15 mouse cellular contexts compared by ENCODE assay signal in the genomic region with DNA sequence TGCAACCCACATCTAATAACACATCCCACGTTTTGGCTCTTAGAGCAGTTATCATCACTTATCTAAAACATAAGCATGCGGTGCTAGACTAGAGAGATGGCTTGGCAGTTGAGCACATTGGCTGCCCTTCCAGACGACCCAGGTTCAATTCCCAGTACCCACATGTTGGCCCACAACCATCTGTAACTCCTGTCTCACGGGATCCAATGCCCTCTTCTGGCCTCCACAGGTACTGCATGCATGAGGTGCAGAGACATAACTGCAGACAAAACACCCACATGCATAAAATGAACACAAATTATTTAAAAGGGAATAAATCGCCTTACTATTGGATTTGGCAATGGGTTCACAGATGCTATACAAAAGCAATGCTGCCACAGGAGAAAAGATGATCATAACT. TPM values are rescaled to one million over a fixed set of nuclear protein-coding genes. Genes with fewer than 3 reads are reported as not detected.
DNase-seq lines count a peak whose midpoint lies in the region; ATAC-seq and TF ChIP-seq lines count a peak whose summit lies in the region.
"Had no signal": no experiment of that assay in that cellular context is flagged by ENCODE, and none has a peak within 500 bp of the region (broad histone marks: within the 10 kb centered on the region; RNA-seq: fewer than 3 reads in every experiment).

No protein-coding gene starts in this region.

- no peaks in the 10 kb centered on the region for H3K4me1 ChIP-seq in lung, embryonic 14.5 days (ENCODE audit: insufficient read depth)
- peaks cover 6% of the 10 kb centered on the region; the same call in 1 of the 2 replicates for H3K4me1 ChIP-seq in E14TG2a.4 (replicated peaks; ENCODE audit: low read depth, low read length)
- H3K4me1 ChIP-seq in liver, postnatal 0 days (ENCODE audit: insufficient read depth): peaks cover 3% of the 10 kb centered on the region; the same call in 1 of the 2 replicates
- H3K4me1 ChIP-seq: forebrain, embryonic 13.5 days; liver, embryonic 15.5 days; midbrain, embryonic 15.5 days; stomach, embryonic 15.5 days had no signal

- no peak overlapping the region for H3K9ac ChIP-seq in lung, embryonic 14.5 days
- no peak overlapping the region for H3K9ac ChIP-seq in liver, postnatal 0 days (replicated peaks)
- H3K9ac ChIP-seq: forebrain, embryonic 13.5 days; liver, embryonic 15.5 days; midbrain, embryonic 15.5 days; stomach, embryonic 15.5 days had no signal

- 79% methylated on average over 5 of the region's 5 CpGs for WGBS in lung, embryonic 14.5 days
- 76% methylated on average over 5 of the region's 5 CpGs for WGBS in liver, postnatal 0 days (ENCODE audit: insufficient replicate concordance)

- peak; percentile 51 for TF ChIP-seq CTCF in gastrocnemius, adult 2 months (IDR thresholded peaks at IDR 0.05)
- TF ChIP-seq CTCF in lung, embryonic 14.5 days (IDR thresholded peaks at IDR 0.05; ENCODE audit: low read depth): peak; percentile 57
- peak; percentile 41 for TF ChIP-seq CTCF in E14TG2a.4 (conservative IDR thresholded peaks at IDR 0.05; ENCODE audit: low read length)
- peak; percentile 60 for TF ChIP-seq CTCF in liver, postnatal 0 days (IDR thresholded peaks at IDR 0.05; ENCODE audit: low read depth)

- H3K4me3 ChIP-seq in gastrocnemius, adult 2 months: no peak overlapping the region
- H3K4me3 ChIP-seq in lung, embryonic 14.5 days (ENCODE audit: low read depth, low read length): no peak overlapping the region
- H3K4me3 ChIP-seq in E14TG2a.4 (replicated peaks; ENCODE audit: low read length): no peak overlapping the region
- no peak overlapping the region for H3K4me3 ChIP-seq in liver, postnatal 0 days (ENCODE audit: low read depth, low read length)
- H3K4me3 ChIP-seq: forebrain, embryonic 13.5 days; liver, embryonic 15.5 days; midbrain, embryonic 15.5 days; stomach, embryonic 15.5 days had no signal

- no peak overlapping the region for H3K27ac ChIP-seq in gastrocnemius, adult 2 months
- no peak overlapping the region for H3K27ac ChIP-seq in lung, embryonic 14.5 days (ENCODE audit: low read depth)
- H3K27ac ChIP-seq in liver, postnatal 0 days (ENCODE audit: low read depth): no peak overlapping the region
- H3K27ac ChIP-seq: forebrain, embryonic 13.5 days; liver, embryonic 15.5 days; midbrain, embryonic 15.5 days; stomach, embryonic 15.5 days had no signal

- H3K4me2 ChIP-seq in lung, embryonic 14.5 days: no peak overlapping the region
- H3K4me2 ChIP-seq in liver, postnatal 0 days (ENCODE audit: low read depth, low read length): no peak overlapping the region
- H3K4me2 ChIP-seq: forebrain, embryonic 13.5 days; heart, embryonic 11.5 days; liver, embryonic 15.5 days; midbrain, embryonic 15.5 days; stomach, embryonic 15.5 days had no signal

- no peaks in the 10 kb centered on the region for H3K9me3 ChIP-seq in lung, embryonic 14.5 days (ENCODE audit: low read depth, low read length)
- no peaks in the 10 kb centered on the region for H3K9me3 ChIP-seq in E14TG2a.4 (ENCODE audit: low read length)
- no peaks in the 10 kb centered on the region for H3K9me3 ChIP-seq in liver, postnatal 0 days (ENCODE audit: low read length)
- H3K9me3 ChIP-seq: liver, embryonic 15.5 days; midbrain, embryonic 15.5 days; stomach, embryonic 15.5 days had no signal

- no peak for DNase-seq in gastrocnemius, adult 2 months
- DNase-seq in gastrocnemius, postnatal 10 days: no peak
- DNase-seq in lung, embryonic 14.5 days: no peak
- no peak for DNase-seq in lung, postnatal 4 days
- DNase-seq in liver, postnatal 0 days: peak; percentile 35
- DNase-seq in kidney, adult 11 months: no peak
- DNase-seq: adrenal gland, postnatal 25 days had no signal

- intact Hi-C loops in gastrocnemius, adult 2 months (cut with DNase I): loop anchor here (5.0 kb wide), 1 partner anchor 260 kb away; a partner anchor contains a TSS

- no peak for TF ChIP-seq EP300 in liver, postnatal 0 days (IDR thresholded peaks at IDR 0.05; ENCODE audit: low read depth)

- no peak for ATAC-seq in lung, embryonic 14.5 days (ENCODE audit: insufficient read depth)
- no peak for ATAC-seq in liver, postnatal 0 days
- ATAC-seq in megakaryocyte, adult 5-6 weeks (ENCODE audit: poor library complexity, severe bottlenecking): no peak
- ATAC-seq: forebrain, embryonic 13.5 days; hindbrain, embryonic 16.5 days; midbrain, embryonic 15.5 days had no signal

- no peaks in the 10 kb centered on the region for H3K36me3 ChIP-seq in lung, embryonic 14.5 days (ENCODE audit: insufficient read depth)
- H3K36me3 ChIP-seq in E14TG2a.4 (ENCODE audit: insufficient read depth, low read length): no peaks in the 10 kb centered on the region
- no peaks in the 10 kb centered on the region for H3K36me3 ChIP-seq in liver, postnatal 0 days (replicated peaks; ENCODE audit: insufficient read depth, low read length)
- H3K36me3 ChIP-seq: liver, embryonic 15.5 days; midbrain, embryonic 15.5 days; stomach, embryonic 15.5 days had no signal

- no peaks in the 10 kb centered on the region for H3K27me3 ChIP-seq in lung, embryonic 14.5 days (ENCODE audit: insufficient read depth, low read length)
- H3K27me3 ChIP-seq in E14TG2a.4 (ENCODE audit: insufficient read depth, low read length): no peaks in the 10 kb centered on the region
- no peaks in the 10 kb centered on the region for H3K27me3 ChIP-seq in liver, postnatal 0 days (ENCODE audit: insufficient read depth, low read length)
- H3K27me3 ChIP-seq: forebrain, embryonic 13.5 days; liver, embryonic 15.5 days; midbrain, embryonic 15.5 days; stomach, embryonic 15.5 days had no signal

RNA-seq across cellular contexts. Expression of a gene that starts 12.7 kb away (rescaled TPM):
- 10 to 100 TPM; 21.3 to 23.6 TPM for total RNA-seq in gastrocnemius, adult 2 months (2021)
- 10 to 100 TPM; 15.8 to 17.7 TPM for total RNA-seq in gastrocnemius, postnatal 10 days (2021)
- polyA plus RNA-seq in lung, embryonic 14.5 days (2014; fragmentation: Nextera tagmentation; extraction: Ambion mirVana): 16.2 and 16.6 TPM in 2 replicates
- polyA plus RNA-seq in liver, postnatal 0 days (2015; fragmentation: Nextera tagmentation; extraction: Ambion mirVana): 10.6 and 12.6 TPM in 2 replicates
- 6.8 and 10.2 TPM in 2 replicates for total RNA-seq in megakaryocyte, adult 5-6 weeks (2015)
- total RNA-seq in megakaryocyte, adult 5-6 weeks (2017): 9.0 and 13.0 TPM in 2 replicates

RNA-seq across cellular contexts. Expression of a gene that starts 14.8 kb away (rescaled TPM):
- 10 to 100 TPM; 23.3 to 25.3 TPM for total RNA-seq in gastrocnemius, adult 2 months (2021)
- total RNA-seq in gastrocnemius, postnatal 10 days (2021): 10 to 100 TPM; 24.7 to 27.2 TPM
- polyA plus RNA-seq in lung, embryonic 14.5 days (2014; fragmentation: Nextera tagmentation; extraction: Ambion mirVana): 33.5 and 35.7 TPM in 2 replicates
- 8.4 and 9.0 TPM in 2 replicates for polyA plus RNA-seq in liver, postnatal 0 days (2015; fragmentation: Nextera tagmentation; extraction: Ambion mirVana)
- total RNA-seq in megakaryocyte, adult 5-6 weeks (2015): 0.36 and 1.9 TPM in 2 replicates
- total RNA-seq in megakaryocyte, adult 5-6 weeks (2017): 0.69 and 2.1 TPM in 2 replicates

Comparison
In these comparisons a context has a peak if more than half of its experiments do, and no peak if none do; other contexts are left out.
1. RNA of a gene that starts 14.8 kb away (total RNA-seq): 24.7 to 27.2 TPM in gastrocnemius, postnatal 10 days and 23.3 to 25.3 TPM in gastrocnemius, adult 2 months; 0.36 to 2.1 TPM in megakaryocyte, adult 5-6 weeks; every median in the first group is over 4 times any median in the second.
2. Peak in every context shown above with its lines, with median percentiles within 50 percentile points of each other: CTCF ChIP-seq.